Mouse (Mus musculus) kidney, postnatal 4 days (tissue): Measurements from ENCODE around the gene Ky.
A peak's percentile ranks its signal among the peaks of the same experiment; 100 is the strongest.

Experiments used
- DNase-seq, 2 experiments: peaks; one replicate each; pipeline ENCODE4 v3.0.0; 2021; ENCODE audit warnings: mixed read lengths in 2 of 2

The Ky gene

DNA sequence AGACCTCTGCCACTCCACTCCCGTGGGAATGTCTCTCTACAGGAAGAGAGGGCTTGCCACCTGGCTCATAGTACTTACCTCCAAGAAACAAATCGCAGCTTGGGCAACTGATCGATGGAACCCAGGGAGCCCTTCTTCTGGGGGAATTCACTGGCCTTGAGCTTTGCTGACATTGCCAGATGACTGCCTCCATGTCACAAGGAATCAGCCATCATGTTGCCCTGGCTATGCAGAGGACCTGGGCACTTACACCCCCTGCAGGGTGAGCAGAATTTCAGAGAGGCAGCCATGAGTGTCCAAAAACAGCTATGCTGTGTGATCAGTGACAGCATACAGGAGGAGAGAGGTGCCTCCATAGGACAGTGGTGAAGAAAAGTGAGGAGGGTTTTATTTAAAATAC lies 48.2 kb downstream of the Ky start:
- DNase-seq = no peak

DNA sequence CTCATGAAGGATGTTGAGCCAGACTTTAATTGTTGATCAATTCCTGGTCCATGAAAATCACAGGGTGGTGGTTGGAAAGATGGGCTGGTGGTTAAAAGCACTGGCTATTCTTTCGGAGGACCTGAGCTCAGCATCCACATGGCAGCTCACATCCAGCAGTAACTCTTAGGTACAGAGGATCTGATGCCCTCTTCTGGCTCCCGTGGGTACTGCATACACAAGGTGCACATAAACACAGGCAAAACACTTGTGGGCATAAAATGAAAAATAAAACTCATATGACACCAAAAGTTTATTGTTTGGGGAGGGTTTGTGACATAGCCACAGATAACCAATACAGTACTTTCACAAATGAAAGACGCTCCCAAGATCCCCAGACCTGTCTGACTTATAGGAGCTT lies 52.9 kb downstream of the Ky start:
- no peak for DNase-seq

DNA sequence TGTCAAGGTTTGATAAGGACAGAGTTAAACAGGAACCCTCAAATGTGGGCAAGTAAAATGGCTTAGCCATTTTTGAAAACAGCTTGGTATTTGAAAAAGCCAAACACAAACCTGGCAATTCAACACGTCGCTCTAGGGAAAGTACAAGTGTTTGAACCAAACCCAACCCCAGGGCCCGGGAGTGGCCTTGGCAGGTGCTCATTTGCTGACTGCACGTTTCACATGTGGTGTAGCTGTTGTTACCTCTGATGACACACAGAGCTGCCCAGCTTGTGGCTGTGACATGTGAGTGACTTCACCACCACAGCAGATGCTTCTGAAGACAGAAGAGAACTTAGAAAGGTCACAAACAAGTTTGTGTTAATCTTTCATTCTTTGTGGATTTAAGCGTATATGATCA lies 67.3 kb downstream of the Ky start:
- no peak for DNase-seq

DNA sequence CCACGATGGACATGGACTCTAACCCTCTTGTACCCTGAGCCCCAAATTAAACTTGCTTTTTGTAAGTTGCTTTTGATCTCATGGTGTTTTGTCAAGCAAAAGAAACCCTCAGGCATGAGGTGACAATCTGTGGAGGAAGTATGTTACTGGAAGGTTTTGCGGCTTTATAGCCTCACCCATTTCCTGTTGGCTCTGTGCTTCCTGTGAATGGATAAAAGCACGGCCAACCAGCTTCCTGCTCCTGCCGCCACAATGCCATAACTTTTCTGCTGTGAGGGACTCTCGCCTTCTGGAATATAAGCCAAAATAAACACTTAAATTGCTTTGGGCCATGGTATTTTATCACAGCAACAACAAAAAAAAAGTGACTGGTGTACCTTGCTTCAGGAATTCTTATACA lies 71.9 kb downstream of the Ky start:
- peak in 1 of 2 experiments; percentile 11 for DNase-seq

DNA sequence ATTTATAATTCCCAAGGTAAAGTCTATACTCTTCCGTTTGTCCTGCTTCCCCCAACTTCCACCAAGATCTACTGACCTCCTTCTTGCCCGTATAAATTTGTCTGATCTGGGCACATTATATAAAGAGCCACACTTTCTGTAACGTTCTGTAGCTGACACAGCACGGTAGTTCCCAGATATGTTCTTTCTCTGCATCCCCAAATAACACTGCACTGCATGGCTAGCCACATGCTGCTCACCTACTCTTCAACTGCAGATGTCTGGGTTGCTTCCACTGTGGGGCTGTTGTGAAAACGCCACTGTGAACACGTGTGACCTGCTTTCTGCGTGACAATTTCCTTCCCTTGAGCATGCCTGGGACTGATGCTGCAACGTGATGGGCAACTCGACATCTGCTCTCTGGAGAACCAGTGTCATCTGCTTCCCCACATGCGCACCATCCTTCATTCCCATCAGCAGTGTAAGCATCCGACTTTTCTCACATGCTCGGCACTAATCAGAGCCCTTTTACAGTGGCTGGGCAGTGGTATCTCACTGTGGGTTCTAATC lies 76.4 kb downstream of the Ky start:
- DNase-seq = no peak

DNA sequence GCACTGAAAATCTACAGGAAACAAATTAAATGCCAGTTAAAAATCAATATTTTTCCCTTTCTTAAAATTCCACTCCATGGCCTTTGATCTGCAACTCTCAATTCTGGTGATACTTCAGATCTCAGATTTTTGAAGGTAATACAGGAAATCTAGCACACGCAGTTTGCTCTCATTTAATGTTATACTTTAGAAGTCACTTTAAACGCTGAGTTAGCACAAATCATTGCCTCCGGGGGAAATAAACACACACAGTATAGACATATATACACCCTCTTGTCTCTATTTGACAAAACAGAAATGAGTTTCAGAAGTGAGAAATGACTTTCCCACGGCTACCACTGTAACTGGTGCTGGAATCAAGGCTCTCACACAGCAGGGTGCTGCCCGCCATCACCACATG lies 81.8 kb downstream of the Ky start:
- DNase-seq = no peak

DNA sequence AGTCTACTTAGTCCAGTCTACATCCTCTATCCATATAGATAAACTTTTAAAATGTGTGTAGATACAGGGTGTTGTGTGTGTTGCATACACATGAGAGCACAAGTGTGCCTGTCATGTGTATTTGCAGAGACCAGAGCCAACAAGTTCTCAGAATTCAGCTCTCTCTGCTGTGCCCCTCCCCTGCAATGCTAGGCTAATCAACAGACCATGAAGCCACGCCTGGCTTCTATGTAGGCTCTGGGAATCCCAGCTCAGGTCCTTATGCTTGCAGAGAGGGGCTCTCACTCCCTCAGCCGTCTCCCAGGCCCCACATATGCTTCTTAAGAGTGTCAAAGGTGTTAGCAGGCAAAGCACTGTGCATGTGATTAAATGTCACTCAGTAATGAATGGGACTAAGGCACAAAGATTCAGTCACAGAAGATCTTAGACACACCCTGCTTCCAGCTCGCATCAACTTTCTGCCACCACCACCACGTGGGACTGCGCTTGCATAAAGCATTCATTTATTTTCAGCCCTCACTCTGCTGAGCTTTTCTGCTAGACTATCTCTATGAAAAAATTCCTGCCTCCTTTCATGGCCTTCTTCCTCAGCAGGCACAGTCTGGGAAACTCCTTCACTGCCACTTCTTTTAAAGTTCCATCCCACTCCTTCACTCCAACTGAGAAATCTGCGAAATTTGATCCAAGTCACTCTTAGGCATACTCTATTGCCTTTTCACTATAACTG lies 89.3 kb downstream of the Ky start:
- peak; percentile 21 to 37 for DNase-seq
